Mouse (Mus musculus) spleen, adult 2 months (tissue): Measurements from ENCODE around the gene Cfp. TPM values are rescaled to one million over a fixed set of nuclear protein-coding genes. Genes with fewer than 3 reads are reported as not detected.

Experiments used
- DNase-seq, 2 experiments: peaks; one replicate each; pipeline versions ENCODE4 v3.0.0 to v3.0.0-alpha.2; 2012 to 2021; ENCODE audit warnings: low spot score in 2 of 2, low read depth in 1 of 2
- H3K27ac ChIP-seq: fragments of 200-500 bp; 2 replicates; pipeline ENCODE4 v1.5.1; 2012; ENCODE audit warnings: low read length, inconsistent platforms; ENCODE audit not compliant: insufficient read depth
- H3K27me3 ChIP-seq: fragments of 200-500 bp; 2 replicates; pipeline ENCODE4 v1.6.1; 2012; ENCODE audit warnings: mild to moderate bottlenecking, moderate library complexity, low read length, inconsistent platforms; ENCODE audit not compliant: control insufficient read depth, insufficient read depth
- H3K36me3 ChIP-seq: fragments of 200-500 bp; 2 replicates; pipeline ENCODE4 v1.6.1; 2012; ENCODE audit warnings: mild to moderate bottlenecking, low read length, inconsistent platforms; ENCODE audit not compliant: control insufficient read depth, insufficient read depth
- H3K4me1 ChIP-seq: fragments of 200-500 bp; 2 replicates; pipeline ENCODE4 v1.6.1; 2011; ENCODE audit warnings: inconsistent platforms; ENCODE audit not compliant: control insufficient read depth, insufficient read depth, insufficient read length
- H3K4me3 ChIP-seq: fragments of 200-500 bp; 2 replicates; pipeline ENCODE4 v1.5.1; 2011; ENCODE audit warnings: mild to moderate bottlenecking, inconsistent platforms; ENCODE audit not compliant: insufficient read depth, insufficient read length; ENCODE audit errors: extremely low read depth
- CTCF ChIP-seq: fragments of 200-500 bp; IDR thresholded peaks from 2 replicates; pipeline ENCODE4 v1.5.1; 2011; ENCODE audit warnings: mild to moderate bottlenecking, inconsistent platforms; ENCODE audit not compliant: insufficient read depth, insufficient read length, insufficient replicate concordance; ENCODE audit errors: extremely low read depth
- POLR2A ChIP-seq: fragments of 200-500 bp; IDR thresholded peaks from 2 replicates; pipeline ENCODE4 v1.6.1; 2011; ENCODE audit warnings: low read depth, low read length, inconsistent platforms
- WGBS: fragments of 180-500 bp; shearing (Covaris S2); methylation state at CpG from one replicate; pipeline ENCODE4 v1.1.7; 2018; 5-methylcytosine and 5-hydroxymethylcytosine counted together
- polyA plus RNA-seq: library from polyadenylated mRNA; depleted of rRNA; stranded (reverse); fragments of >200 nt; gene quantifications from 2 replicates; pipeline ENCODE4 v1.2.3, GENCODE M21; 2012; rRNA removed

The Cfp gene
- polyA plus RNA-seq, 1 experiment, result 193 TPM

DNA sequence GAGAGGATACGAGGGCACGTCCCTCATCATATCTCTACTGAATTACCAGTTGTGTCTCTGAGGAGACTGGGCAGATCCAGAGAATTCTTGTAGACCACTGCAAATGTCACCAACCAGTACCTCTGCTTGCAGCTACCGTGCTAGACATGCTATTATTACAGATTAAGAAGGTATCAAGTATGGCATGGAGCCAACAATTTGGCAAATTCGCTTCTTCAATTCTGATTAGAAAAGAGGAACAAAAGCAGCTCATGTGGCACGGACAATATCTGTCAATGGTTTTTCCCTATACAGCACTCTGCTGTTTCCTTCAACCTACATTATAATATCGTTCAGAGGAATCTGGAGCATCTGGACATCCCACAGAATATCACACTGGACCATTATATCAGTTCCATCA, 17.6 kb downstream of the Cfp start:
- no peak overlapping the region for H3K27ac ChIP-seq
- H3K36me3 ChIP-seq, result no peaks in the 10 kb centered on the region
- no peaks in the 10 kb centered on the region for H3K27me3 ChIP-seq
- no peak overlapping the region for H3K4me3 ChIP-seq
- TF ChIP-seq CTCF, result no peak
- no peak for TF ChIP-seq POLR2A
- H3K4me1 ChIP-seq, result no peaks in the 10 kb centered on the region
- no peak for DNase-seq
- 74% methylated on average over 6 of the region's 6 CpGs for WGBS

DNA sequence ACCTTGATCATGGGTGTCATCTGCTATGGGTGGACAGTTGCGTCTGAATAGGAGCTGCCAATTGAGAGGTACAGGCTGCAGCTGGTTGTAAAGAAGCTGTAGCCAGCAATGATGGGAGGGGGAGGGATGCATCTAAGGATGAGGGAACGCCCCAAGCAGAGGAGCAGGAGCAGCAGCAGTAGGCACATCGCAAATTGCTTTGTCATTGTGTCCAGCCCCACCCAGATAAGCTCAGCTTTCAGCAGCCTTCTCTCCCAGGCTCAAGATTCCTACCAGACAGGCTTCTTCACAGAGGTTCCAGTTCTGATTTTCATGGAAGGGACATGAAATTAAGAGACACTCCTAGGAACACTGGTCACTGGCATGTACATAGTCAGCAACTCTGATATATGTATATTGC, 21.3 kb downstream of the Cfp start:
- Histone ChIP-seq H3K4me1 (no peaks in the 10 kb centered on the region), H3K4me3 (no peak overlapping the region), H3K36me3 (no peaks in the 10 kb centered on the region), H3K27me3 (no peaks in the 10 kb centered on the region), H3K27ac (no peak overlapping the region)
- TF ChIP-seq POLR2A, result no peak
- no peak for TF ChIP-seq CTCF
- WGBS, result 59% methylated on average over 3 of the region's 3 CpGs
- DNase-seq, result no peak

Other genes starting within 250 kb of the Cfp start
- gene Cdk16, start 243.6 kb downstream of the Cfp start, polyA plus RNA-seq, result 81.6 and 90.8 TPM in 2 replicates
- 16.1 and 16.2 TPM in 2 replicates for gene Usp11, start 227.6 kb downstream of the Cfp start, polyA plus RNA-seq
- gene Araf, start 133.7 kb downstream of the Cfp start, polyA plus RNA-seq, result 143 and 164 TPM in 2 replicates
- 5.9 and 7.7 TPM in 2 replicates for gene Timp1, start 61.4 kb downstream of the Cfp start, polyA plus RNA-seq
- gene Syn1, start 10.6 kb downstream of the Cfp start, polyA plus RNA-seq, result 0.36 and 0.52 TPM in 2 replicates
- gene Elk1, start 19.1 kb upstream of the Cfp start, polyA plus RNA-seq, result 8.4 and 10.8 TPM in 2 replicates
- gene Uxt, start 30.5 kb upstream of the Cfp start, polyA plus RNA-seq, result 8.0 and 9.4 TPM in 2 replicates
- 0.40 and 1.1 TPM in 2 replicates for gene Zfp182, start 130.8 kb upstream of the Cfp start, polyA plus RNA-seq
- not detected in 2 replicates for gene Spaca5, start 136.9 kb upstream of the Cfp start, polyA plus RNA-seq
- 0.04 and 0.12 TPM in 2 replicates for gene Zfp300, start 158.0 kb upstream of the Cfp start, polyA plus RNA-seq
- gene Ssxa1, start 184.3 kb upstream of the Cfp start, polyA plus RNA-seq, result not detected in 2 replicates
- not detected in 2 replicates for gene Gm21876, start 244.1 kb upstream of the Cfp start, polyA plus RNA-seq